Mouse (Mus musculus): Measurements from ENCODE around the gene Wbp1l.

The Wbp1l gene

DNA sequence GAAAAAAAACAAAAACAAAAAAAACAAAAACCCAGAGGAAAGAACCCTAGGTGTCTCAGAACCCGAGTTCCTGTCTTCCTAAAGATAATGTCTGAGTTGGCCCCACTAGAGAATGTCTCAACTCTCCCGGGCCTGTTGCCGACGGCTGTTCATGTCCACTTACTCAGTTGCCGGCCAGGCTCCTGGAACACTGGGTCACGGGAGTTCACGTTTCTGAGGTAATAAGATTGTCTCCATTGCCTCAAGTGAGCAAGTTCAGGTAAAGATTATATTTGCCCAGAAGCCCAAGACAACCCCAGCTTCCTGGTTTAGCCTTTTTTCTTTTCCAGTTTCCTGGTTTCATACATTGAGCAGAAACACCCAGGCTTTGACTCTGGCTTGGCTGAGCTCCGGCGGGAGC lies 60.0 kb downstream of the Wbp1l start:
- DNase-seq (ENCODE audit: low spot score), result no peak

DNA sequence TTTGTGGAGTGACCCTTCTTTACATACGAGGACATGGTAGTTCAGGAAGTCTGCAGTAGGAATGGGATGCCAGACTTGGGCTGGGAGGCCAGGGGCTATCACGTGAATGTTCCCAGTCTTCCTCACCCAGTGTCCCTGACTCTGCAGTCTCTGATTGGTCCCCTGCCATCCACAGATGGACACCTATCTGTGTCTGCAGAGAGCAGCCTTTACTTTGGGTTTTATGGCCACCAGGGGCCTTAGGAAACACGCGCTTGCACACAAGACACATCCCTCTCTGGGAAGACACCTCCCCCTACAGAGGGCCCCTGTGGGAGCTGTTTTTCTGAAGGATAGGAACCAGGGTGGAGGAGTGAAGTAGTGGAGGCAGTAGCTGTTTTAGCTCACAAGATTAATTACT lies 62.6 kb downstream of the Wbp1l start:
- no peak for DNase-seq (ENCODE audit: low spot score)

DNA sequence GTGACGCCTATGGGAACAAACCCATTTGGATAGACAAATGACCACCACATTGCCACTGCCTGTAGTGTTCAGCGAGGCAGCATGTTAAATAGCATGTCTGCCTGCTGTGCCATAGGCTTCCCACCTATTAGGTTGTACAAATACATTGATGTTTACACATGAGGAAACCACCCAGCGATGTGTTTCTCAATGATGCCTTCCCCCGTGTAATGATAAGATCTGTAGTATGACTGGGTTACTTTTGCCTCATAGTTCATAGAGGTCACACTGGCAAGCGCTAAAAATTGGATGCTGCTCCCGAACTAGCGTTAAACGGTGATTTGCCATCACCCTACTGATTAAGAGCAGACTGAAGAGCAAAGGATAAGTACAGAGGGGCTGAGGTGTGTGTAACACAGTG lies 63.3 kb downstream of the Wbp1l start:
- no peak for DNase-seq (ENCODE audit: low spot score)

DNA sequence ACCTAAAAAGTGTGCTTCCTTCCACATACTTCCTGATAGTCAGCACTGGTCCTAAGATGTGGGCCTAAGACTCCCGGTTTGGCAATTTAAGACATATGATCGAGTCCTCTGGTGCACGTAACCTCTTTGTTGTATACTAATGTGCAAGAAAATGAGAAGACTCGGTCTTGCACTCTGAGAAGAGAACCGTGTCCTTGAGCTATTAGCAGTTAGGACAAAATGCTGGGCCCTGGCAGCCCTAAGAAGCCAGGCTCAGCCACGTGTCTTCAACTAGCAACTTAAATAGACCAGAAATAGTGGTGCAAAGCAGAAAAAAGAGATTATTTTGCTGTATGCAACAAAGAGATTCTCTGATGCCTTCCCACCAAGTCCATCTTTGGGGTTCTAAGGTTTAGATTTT lies 63.9 kb downstream of the Wbp1l start:
- no peak for DNase-seq (ENCODE audit: low spot score)

- no peak for DNase-seq (ENCODE audit: low spot score)
Observed at GRCm38 (mm10) chr19:46665474-46665873, 66.6 kb downstream of the Wbp1l start.

DNA sequence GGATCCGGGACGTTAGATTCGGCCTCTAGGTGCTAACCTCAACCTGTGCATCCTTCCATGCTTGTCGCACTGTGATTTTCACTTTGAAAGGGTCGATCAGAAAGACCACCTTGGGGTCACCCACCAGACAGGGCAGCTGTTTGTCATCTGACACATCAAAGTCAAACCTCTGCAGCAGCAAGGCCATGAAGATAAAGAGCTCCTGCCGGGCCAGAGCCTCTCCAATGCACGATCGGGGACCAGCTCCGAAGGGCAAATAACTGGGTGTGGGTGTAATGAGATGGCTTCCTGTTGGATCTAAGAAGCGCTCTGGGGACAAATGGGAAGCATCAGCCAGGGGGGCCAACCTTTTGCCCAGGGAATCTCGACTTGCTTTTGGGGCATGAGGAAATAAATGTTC lies 68.4 kb downstream of the Wbp1l start:
- DNase-seq (ENCODE audit: low spot score), result no peak

DNA sequence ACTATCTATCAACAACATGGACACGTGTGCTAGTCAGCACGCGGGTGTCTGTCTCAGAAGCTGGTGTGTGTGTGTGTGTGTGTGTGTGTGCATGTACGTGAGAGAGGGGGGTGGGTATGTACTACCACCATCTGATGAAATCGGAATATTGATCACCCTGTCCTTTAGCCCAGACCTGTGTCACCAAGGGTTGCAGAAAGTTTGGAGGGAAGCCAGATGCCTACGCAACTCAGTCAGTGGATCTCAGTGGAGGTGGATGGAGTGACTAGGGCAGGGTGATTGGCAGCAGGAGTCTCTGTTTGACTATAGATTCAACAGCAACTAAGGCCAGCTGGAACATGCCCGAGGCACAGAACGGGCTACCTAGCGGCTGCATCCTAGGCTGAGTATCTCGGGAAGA lies 69.4 kb downstream of the Wbp1l start:
- DNase-seq (ENCODE audit: low spot score), result no peak

GRCm38 (mm10) chr19:46669802-46670201 lies 70.9 kb downstream of the Wbp1l start:
- no peak for DNase-seq (ENCODE audit: low spot score)

DNA sequence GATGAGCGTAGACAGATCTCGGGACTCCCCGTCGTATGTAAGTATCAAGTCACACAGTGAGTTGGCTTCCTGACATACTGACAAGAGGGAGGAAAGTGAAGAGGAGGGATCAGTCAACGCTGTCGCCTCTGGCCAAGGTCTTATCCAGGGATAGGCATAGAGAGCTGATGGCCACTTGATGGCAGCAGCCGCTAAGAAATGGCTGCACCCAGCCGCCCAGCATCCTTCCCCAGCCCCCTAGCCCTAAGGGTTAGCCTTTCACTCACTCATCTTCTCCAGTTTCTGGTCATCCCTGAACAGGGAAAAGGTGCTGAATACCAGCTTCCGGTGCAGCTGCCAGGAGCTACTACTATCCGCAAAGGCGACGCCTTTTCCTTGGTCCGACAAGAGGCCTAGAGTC lies 71.8 kb downstream of the Wbp1l start:
- DNase-seq (ENCODE audit: low spot score), result no peak

GRCm38 (mm10) chr19:46672766-46673418 lies 74.0 kb downstream of the Wbp1l start, which contains the start of gene Cyp17a1:
Gene Cyp17a1 (minus strand): TSS chr19:46673172.
- peak; percentile 51 for DNase-seq (ENCODE audit: low spot score)

GRCm38 (mm10) chr19:46675641-46676040 lies 76.8 kb downstream of the Wbp1l start:
- DNase-seq (ENCODE audit: low spot score), result no peak

DNA sequence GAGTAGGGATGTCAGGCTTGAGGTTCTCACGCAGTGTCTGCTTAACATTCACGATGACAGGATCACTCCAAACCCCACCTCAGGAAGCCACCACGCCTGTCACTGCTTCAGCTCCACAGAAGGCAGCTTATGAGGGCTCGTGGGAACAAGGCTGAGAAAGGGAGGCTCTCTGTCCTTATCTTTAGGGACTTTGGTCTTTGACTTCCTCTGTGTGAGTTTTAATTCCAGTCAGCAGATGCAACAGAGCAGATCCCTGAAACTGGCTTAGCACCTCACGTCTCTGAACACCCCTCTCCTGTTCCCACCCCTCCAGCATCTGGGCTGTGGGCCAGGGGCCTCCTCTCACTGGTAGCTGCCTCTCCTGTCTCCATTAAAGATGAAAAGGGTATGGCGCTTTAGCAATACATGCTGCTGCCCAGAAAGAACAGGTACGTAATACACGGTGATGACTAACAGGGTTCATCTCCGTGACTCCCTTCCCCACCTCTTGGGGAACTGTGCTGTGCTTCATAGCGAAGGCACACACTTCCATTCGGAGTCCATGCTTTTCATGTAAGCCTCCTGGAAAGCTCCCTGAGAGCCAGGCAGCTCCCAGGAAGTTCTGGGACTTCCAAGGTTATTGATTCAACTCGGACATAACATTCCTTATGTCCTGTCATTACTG lies 81.0 kb downstream of the Wbp1l start:
- DNase-seq (ENCODE audit: low spot score), result no peak

DNA sequence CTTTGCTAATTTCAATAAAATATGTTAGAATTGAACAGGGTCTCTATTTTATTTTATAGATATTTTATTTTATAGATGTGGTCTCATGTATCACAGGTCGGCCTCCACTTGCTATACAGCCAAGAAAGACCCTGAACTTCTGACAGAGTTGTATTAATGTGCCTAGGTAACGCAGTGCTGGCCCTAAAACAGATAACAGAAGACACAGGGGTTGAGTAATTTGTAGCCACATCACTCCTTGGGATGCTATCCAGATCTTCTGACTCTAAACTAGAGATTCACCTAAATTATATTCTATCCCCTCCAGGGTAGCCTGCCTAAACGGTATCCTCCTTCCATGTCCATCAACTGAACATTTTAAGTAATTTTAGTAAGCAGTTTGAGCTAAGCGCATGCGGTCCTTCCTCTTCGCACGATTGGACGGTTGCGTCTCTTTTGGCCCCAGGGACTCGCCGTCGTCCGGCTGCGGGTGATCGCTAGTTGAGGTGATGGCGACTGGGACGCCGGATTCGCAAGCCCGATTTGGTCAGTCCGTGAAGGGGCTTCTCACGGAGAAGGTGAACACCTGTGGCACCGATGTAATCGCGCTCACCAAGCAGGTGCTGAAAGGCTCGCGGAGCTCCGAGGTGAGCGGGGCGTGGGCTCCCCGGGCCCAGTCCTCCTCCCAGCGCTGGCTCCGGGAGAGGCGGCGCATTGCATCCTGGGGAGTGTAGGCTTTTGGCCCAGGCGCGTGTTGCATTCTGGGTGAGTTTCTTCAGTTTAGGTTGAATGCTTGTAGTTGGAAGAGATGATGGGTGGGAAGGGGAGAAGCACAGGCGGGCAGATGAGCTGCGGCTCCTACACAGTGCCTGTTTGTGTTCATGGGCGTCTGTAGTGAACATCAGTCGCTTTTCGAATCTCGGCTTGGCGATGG lies 90.8 kb downstream of the Wbp1l start, which contains the start of gene Borcs7:
Gene Borcs7, plus strand, starts transcription at position 447 of the 913 bp plus-strand sequence.
- DNase-seq (ENCODE audit: low spot score), result peak; percentile 87

- no peak for DNase-seq (ENCODE audit: low spot score)
Observed at GRCm38 (mm10) chr19:46690387-46690786, 91.5 kb downstream of the Wbp1l start.

GRCm38 (mm10) chr19:46691078-46691477 lies 92.2 kb downstream of the Wbp1l start:
- no peak for DNase-seq (ENCODE audit: low spot score)

GRCm38 (mm10) chr19:46693146-46693545 lies 94.3 kb downstream of the Wbp1l start:
- DNase-seq (ENCODE audit: low spot score), result no peak

DNA sequence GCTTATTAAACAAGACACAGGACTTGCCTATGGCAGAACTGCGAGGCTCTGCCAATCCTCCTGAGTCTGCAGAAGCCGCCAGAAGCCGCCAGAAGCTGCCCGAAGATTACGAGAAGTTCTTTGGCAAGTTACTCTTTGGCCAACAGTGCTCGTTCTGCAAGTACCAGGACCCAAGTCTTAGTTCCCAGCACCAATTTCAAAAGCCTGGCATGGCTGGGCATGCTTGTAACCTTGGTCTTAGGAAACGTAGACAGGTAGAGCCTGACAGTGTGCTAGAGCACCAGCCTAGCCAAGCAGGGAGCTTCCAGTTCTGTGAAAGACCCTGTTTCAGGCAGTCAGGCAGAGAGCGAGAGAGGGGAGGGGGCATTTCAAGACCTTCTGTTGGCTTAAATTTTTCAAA lies 97.6 kb downstream of the Wbp1l start:
- no peak for DNase-seq (ENCODE audit: low spot score)

GRCm38 (mm10) chr19:46696943-46697342 lies 98.1 kb downstream of the Wbp1l start:
- no peak for DNase-seq (ENCODE audit: low spot score)

GRCm38 (mm10) chr19:46697840-46698517 lies 99.1 kb downstream of the Wbp1l start:
- no peak for DNase-seq (ENCODE audit: low spot score)

DNA sequence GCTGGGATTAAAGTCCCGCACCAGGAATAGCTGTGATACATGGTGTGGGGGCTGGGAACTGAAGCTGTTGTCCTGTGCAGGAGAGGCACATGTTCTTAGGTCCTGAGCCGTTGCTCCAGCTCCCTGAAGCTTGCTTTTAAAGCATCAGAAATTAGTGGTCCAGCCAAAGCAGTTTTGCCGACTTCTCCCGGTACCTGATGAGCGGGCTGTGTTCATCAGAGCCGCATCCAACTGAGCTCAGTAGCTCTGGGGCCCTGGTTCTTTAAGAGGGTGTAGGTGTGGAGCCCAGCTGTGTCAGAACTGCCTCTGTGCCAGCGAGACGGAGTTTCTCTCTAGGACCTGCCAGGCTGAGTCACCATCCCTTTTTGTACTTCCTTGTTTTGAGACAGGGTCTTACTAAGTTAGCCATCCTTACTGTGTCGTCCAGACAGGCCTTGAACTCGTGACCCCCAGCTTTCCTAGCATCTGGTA lies 100.2 kb downstream of the Wbp1l start:
- no peak for DNase-seq (ENCODE audit: low spot score)

- no peak for DNase-seq (ENCODE audit: low spot score)
Observed at GRCm38 (mm10) chr19:46701156-46701555, 102.3 kb downstream of the Wbp1l start.
